Mouse (Mus musculus): Measurements from ENCODE around the gene Pex11b.
"Not testable (repeated sequence)": the region's sequence is repeated elsewhere in the genome, so short reads cannot be mapped to it uniquely, and the experiment has no call there.

Pex11b gene

DNA sequence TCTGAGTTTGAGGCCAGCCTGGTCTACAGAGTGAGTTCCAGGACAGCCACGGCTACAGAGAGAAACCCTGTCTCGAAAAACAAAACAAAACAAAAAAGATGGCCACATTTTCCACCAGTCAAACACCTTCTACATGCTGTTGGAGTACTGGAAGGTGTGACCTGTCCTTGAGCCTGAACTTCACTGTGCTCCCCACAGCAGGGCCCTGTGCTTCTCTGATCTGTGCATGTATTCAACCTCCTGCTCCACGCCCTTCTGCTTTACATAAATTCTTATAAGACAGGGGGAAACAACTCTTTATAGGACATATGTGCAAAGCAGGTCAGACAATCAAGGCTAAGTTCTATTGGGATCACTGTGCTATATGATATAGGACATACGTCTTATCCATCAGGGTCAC is 12.0 kb upstream of the Pex11b start:
- no peak for DNase-seq (ENCODE audit: low spot score)

DNA sequence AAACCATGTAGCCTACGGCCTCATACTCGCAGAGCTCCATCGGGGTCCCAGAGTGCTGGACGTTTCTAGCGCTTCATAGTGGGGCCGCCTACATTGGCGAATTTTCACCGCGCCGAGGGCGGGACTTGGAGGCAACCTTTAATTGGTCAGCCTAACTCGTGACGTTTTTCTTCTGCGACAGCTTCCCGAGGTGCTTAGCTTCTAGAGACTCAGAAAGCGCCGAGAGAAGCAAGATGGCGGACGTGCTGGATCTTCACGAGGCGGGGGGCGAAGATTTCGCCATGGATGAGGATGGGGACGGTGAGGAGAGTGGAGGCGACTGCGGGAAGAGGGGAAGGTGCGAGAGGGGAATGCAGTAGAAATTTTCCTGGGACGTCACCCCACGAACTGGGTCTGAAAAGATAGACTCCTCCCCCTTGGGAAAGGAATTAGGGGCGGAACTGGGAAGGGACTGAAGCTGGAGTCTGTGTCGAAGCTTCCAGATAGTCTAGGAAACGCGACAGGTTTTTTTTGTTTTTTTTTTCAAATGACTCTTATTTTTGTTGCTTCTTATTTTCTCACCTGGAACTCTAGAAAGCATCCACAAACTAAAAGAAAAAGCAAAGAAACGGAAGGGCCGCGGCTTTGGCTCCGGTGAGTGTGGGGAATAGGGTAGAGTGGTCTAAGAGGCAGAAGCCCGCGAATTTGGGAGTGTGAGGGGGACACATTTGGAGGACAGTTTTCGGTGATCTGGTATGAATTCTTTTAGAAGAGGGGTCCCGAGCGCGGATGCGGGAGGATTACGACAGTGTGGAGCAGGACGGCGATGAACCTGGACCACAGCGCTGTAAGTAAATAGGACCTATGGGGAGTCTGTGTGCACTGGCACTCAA is 5.2 kb upstream of the Pex11b start, which contains the start of gene Rbm8a:
TSS of gene Rbm8a (plus strand) at position 205 of the 872 bp plus-strand sequence.
- peak; percentile 96 for DNase-seq (ENCODE audit: low spot score)

DNA sequence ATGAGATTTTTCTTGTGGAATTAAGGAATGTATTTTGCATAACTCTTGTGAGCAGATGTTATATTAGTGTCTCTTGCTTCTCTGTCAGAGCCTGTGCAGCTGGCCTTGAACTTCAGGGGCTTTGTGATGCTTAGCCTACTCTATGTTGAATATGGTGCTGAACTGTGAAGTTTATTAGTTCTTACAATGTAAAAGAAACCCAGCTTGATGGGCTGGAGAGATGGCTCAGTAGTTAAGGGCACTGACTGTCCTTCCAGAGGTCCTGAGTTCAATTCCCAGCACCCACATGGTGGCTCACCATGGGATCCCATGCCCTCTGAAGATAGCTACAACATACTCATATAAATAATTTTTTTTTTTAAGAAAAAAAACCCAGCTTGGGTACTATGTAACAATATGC is 3.1 kb upstream of the Pex11b start:
- no peak for DNase-seq (ENCODE audit: low spot score)

DNA sequence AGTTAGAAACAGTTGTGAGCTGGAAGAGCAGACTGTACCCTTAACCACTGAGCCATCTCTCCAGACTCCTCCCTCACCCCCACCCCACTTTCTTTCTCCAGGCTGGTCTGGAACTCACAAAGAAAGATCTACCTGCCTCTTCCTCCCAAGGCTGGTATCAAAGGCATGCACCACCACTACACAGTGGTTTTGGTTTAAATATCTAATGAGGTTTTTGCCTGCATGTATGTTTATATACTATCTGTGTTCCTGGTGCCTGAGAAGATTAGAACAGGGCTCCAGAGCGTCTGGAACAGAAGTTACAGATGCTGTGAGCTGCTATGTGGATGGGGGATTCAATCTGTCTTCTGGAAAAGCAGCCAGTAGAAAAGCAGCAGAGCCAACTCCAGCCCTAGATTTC is 1.2 kb upstream of the Pex11b start:
- DNase-seq (ENCODE audit: low spot score): no peak

DNA sequence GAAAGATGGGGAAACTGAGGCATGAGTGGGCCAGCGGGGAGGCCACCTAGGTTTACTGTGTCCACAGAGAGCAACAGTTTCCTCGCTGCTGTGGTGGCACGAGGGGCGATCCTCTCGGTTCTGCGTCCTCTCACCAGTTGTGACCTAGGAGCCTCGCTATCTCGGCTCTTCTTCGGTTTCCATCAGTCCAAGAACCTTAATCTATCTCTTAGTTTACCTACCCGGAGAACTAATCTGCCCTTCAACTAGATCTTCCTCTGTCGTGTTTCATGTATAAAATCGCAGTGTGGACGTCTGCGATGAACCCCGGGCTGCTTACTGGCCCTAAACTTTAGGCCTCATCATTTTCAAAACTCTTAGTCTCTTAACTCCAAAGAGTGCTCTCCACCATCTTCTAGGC is 730 bp downstream of the Pex11b start:
- DNase-seq (ENCODE audit: low spot score): no peak

DNA sequence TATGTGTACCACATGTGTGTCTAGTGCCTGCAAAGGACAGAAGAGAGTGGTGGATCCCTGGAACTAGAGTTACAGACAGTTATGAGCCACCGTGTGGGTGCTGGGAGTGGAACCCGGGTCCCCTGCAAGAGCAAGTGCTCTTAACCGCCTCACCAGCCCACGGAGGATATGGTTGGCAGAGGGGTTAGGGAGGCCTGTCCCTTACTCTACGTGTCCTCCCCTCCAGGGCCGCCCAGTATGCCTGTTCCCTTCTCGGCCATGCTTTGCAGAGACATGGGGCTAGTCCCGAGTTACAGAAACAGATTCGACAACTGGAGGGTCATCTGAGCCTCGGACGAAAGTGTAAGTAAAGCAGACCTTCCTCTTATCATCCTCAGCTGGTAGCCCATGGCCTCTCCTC is 1.3 kb downstream of the Pex11b start:
- no peak for DNase-seq (ENCODE audit: low spot score)

DNA sequence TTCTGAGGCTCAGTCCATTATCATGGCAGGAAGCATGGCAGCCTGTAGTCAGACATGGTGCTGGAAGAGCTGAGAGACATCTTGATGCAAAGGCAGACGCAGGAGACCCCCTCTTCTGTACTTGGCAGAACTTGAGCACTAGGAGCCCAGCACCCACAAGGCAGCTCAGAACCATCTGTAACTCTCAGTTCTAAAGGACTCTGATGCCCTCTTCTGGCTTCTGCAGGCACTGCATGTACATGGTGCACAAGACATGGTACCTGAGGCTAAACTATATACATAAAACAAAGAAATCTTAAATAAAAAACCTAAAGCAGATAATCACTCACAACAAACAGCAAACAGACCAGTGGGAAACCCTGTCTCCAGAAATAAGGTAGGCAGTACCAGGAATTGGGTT is 4.0 kb downstream of the Pex11b start:
- DNase-seq (ENCODE audit: low spot score): peak; percentile 68

DNA sequence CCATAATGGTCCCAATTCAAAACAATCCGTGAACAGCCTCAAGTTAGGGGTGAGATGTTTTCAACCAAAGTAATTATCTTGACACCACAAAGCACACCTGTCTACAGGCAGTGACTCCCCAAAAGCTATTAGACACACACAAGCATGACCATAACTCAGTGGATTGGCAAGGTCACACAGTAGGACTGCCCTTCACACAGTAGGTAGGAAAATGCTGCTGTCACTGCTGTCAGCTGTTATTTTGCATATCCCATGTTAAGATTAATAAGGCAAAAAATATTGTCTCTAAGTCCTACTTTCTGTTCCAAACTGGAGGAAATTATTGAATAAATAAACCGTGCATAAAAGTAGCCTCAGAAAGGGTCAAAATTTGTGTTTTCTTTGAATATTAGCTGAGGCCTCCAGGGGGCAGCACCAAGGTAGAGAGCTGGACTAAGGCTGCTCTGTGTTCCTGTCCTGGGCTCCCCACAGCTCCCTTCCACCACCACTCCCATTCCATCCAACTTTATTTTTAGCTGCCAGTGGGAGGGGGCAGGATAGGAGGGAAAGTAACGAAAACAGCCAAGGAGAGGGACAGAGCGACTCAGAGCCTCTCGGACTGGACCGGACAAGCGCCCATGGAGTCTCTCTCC is 10.0 kb downstream of the Pex11b start, which contains the start of gene Itga10:
TSS of gene Itga10 (plus strand) at position 567 of the 632 bp plus-strand sequence.
- peak; percentile 63 for DNase-seq (ENCODE audit: low spot score)

DNA sequence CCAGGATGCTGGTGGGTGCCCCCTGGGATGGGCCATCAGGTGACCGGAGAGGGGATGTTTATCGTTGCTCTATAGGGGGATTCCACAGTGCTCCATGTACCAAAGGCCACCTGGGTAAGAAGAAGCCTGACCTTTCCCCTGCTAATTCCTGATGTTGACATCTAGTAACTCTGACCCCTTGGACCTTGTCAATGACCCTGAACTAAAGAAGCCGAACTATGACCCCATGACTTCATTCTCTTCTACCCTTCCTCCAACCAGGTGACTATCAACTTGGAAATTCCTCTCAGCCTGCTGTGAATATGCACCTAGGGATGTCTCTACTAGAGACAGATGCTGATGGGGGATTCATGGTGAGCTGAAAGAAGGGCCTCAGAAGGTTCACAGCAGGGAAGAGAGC is 12.2 kb downstream of the Pex11b start:
- no peak for DNase-seq (ENCODE audit: low spot score)

DNA sequence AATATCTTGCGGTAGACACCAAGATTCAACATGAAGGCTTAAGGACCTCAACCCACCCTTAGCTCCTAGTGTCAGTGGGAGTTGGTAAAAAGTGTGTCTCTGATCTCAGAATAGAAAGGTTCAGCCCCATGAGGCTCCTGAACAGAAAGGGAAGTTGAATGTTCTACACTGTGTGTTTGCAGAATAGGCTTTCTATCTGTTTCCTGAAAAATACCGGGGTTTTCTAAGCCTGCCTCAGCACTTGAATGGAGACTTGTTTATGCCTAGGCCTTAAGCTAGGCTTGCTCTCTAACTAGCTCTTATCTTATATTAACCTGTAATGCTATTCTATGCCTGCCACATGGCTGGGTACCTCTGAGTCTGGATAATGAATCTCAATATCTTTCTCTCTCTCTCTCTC is 25.7 kb downstream of the Pex11b start:
- no peak for DNase-seq (ENCODE audit: low spot score)

DNA sequence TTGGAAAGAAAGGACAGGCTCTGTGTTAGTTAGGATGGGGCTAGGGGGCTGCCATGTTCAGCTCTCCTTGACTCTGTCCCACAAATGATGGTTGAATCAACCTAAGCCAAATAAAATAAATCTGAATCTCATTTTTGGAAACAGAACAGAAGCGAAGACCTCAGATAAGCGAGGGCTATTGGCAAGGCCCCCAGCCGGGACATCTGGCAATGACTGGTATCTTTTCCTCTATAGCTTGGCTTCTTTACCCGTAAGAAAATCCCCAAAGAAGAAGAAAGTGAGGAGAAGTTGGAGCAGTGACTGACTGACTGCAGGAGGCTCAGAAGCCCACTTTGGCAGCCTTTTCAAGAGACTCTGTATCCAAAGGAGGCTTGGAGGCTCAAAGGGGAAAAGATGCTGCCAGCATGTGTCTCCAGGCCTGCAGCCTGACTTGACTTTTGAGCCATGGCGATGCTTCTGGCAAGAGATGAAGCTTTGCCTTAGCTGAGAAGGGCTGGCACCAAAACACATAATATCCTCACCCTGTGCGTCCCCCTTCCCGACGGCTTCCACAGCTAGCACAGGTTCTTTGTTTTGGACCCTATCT is 27.6 kb downstream of the Pex11b start:
- no peak for DNase-seq (ENCODE audit: low spot score)

DNA sequence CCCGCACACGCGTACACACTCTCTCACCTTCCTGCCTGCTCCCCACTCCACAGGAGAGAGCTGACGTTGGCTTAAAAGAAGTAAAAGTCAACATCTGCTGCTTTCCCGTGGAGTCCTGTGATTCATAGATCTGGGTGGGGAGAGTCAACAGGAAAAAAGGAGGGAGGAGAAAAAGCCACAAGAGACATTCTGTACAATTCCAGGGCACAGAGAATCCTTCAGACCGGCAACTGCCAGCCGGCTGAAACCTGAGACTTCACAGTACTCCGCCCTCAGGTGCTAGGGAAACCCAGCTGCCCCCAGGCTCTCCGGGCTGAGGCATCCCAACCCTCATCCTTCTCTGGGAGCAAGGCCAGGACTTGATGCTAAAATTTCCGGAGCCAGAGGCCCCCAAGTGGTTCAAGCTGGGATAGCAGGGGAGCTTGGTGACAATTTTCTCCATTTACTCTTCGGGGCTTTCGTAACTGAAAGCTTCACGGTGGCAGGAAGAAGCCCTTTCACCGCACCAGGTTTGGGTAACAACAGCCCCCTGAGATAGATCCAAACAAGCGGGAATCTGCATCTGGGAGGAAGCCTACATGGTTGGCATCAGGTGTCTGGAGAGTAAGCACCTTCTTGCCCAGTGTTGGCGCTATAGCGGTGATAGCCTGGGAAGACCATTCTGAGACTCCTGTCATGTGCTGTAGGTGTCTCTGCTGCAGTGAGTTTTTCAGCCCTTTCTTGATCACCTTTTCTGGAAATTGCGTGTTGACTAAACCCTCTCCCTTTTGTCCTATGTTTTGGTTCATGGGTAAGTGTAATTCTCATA is 28.5 kb downstream of the Pex11b start:
- DNase-seq (ENCODE audit: low spot score): peak; percentile 88

DNA sequence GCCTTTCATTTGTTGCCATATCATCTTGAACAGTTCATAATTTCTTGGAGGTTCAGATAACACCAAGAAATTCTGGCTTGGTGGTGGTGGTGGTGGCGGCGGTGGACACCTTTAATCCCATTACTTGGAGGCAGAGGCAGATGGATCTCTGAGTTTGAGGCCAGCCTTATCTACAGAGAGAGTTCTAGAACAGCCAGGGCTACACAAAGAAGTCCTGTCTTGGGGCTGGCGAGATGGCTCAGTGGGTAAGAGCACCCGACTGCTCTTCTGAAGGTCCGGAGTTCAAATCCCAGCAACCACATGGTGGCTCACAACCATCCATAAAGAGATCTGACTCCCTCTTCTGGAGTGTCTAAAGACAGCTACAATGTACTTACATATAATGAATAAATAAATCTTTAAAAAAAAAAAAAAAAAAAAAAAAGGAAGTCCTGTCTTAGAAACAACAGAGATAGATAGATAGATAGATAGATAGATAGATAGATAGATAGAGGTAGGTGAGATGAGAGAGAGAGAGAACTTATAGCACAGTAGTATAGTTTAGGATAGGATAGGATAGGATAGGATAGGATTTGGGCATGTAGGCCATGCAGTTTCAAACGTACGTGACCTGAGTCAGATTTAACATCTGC is 30.7 kb downstream of the Pex11b start:
- DNase-seq (ENCODE audit: low spot score): not testable (repeated sequence)

DNA sequence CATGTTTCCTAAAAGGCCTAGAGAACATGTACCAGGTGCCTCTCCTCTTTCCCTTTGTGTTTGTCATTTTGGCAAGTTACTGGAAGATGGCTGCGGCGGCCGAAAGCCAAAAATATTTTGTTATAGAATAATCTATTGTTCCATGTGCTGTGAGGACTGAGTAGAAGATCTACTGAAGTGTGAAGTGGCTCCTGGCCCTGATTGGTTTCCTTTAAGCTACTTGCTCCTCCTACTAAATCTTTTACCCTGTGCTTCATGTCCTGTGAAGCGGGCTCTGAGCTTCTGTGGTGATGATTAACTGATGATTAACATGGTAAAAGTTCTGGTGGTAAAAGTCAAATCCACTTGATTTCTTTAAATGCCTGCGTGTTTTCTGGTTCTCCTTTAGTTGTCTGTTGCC is 31.7 kb downstream of the Pex11b start:
- no peak for DNase-seq (ENCODE audit: low spot score)

DNA sequence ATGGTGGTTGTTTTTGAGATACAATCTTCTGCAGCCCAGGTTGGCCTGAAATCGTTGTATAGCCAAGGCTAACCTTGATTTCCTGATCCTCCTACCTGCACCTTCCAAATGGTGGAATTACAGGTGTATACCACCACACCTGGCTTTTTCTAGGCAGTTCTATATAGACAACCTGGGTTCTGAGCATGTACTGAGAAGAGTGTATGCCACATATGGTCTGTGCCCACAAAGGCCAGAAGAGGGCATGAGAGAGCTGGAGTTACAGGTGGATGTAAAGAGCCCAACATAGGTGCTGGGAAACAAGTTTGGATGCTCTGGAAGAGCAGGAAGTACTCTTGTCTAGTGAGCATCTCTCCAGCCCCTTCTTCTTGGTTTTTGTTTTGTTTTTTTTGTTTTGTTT is 32.1 kb downstream of the Pex11b start:
- DNase-seq (ENCODE audit: low spot score): peak; percentile 56

DNA sequence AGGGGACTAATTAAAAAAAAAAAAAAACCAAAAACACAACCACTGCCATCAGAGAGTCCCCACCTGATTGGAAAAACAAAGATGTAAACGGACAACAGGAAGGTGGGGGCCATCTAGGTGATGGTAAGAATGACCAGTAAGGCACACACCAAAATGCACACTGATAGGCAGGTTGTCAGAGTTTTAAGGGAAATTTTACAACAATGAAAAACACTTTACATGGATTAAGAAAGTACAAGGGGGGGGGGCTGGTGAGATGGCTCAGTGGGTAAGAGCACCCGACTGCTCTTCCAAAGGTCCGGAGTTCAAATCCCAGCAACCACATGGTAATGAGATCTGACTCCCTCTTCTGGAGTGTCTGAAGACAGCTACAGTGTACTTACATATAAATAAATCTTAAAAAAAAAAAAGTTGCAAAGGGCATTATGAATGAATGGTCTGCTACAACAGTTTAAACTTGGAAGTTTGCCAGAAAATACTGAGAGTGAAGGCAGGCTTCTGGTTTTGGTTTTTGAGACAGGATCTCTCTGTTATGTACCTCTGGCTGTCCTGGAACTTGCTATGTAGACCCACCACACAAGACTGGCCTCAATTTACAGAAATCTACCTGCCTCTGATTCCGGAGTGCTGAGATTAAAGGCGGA is 33.4 kb downstream of the Pex11b start:
- no peak for DNase-seq (ENCODE audit: low spot score)

DNA sequence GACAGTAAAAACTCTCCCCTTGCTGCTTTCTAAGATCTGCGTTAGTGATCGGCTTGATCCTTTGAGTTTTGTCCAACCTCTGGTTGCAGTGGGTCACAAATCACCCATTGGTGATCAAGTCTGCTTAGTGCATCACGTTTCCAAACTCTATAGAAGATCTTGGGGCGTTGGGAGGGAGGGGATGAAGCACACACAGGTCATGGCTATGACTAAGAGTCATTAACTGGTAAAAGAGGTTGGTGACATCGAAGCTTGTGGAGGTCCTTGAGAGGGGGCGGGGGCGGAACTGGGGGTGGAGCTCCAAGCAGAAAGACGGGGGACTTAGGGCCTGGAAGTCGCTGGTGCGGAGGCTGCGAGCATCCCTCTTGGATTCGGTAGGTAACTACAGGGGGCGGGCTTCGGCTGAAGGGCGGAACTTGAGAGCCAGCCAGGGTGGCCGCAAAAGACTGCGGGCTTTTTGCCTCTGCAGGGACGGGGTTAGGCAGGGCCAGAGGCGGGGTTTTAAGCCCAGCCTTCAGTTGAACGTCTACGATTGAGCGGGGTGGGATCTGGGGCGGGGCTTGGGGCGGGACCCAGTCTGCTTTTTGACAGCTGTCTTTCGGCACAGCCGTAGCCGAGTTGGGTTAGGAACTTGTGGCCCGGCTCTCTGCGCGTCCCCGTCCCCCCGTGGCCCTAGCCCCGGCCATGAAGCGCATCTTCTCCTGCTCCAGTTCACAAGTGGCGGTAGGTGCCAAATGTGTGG is 34.7 kb downstream of the Pex11b start, which contains the start of gene Ankrd35:
TSS of gene Ankrd35 (plus strand) at position 405 of the 742 bp plus-strand sequence.
- DNase-seq (ENCODE audit: low spot score): peak; percentile 88

DNA sequence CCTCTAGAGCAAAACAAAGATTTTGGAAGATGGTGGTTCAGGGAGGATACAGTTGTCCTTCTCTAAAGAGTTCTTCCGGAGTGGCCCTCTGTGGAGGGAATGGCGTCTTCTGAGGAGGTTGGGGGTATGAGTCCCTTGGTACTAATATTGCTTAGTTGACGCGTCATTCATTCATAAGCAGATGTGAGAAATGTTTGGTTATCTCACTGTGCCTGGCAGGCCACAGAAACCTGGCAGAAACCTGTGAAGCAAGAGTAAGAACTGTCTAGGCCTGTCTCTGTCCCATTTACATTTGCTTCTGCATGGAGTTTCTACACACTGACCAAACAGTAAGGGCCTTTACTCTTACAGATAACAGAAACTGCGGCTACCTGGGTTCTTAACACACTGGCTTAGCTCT is 36.3 kb downstream of the Pex11b start:
- no peak for DNase-seq (ENCODE audit: low spot score)

DNA sequence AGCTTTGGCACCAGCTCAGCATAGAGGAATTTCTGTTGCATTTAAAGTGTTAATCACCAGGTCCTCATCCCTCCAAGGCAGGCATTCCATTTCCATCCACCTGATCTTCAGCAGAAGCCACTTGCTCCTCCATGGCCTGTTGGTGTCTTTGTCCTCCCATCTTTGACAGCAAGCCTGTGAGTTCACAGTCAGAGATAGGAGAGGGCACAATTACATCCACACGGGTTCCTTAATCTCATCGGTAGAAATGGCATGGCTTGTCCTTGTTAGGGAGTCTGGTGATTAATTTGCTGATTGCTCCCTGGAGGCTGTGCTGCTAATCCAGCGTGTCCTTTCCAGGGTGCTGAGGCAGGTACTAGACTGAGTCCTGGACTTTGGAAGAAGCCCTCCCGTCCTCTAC is 38.3 kb downstream of the Pex11b start:
- no peak for DNase-seq (ENCODE audit: low spot score)

DNA sequence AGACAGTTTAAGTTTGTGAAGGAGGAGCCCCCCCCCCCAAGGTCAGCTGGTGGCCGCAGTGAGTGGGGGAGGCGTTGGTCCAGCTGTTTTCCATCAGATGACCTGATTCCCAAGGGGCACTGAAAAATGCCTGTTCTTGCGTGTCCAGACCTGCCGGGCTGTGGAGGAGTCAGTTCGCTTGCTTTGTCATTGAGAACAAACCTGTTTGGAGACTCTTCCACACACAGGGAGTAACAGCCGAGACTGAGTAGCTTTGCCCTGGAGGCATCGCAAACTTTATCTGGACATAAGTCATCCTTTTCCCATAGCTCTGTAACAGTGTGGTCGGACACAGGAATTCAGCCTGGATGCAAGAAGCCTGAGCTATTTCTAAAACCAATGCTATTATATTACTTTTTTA is 39.3 kb downstream of the Pex11b start:
- DNase-seq (ENCODE audit: low spot score): peak; percentile 67
